16 mouse cellular contexts compared by ENCODE assay signal in the genomic region with DNA sequence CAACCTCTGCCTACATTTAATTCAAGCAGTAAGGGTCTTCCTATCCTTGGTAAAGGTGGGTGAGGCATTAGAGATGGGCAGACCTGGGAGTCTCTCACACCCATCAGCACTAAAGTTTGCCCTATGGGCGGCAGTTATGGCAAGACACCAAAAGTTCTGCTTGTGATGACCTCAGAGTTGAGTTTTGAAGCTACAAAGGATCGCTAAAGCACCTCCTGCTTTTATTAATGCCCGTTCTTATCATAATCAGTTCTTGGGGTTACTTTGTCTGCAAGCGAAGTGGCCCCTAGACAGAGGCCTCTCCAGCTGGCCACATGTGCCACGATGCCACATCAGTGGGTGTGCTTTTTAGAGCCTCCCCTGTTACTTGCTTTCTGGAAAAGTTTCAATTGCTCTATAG. TPM values are rescaled to one million over a fixed set of nuclear protein-coding genes. Genes with fewer than 3 reads are reported as not detected.
A peak's percentile ranks its signal among the peaks of the same experiment; 100 is the strongest.
DNase-seq lines count a peak whose midpoint lies in the region; ATAC-seq lines count a peak whose summit lies in the region.
"Had no signal": no experiment of that assay in that cellular context is flagged by ENCODE, and none has a peak within 500 bp of the region (broad histone marks: within the 10 kb centered on the region; RNA-seq: fewer than 3 reads in every experiment).

No protein-coding gene starts in this region.

- peak; percentile 58 for DNase-seq in cerebellum, adult 9-11 months
- no peak for DNase-seq in cerebellum, postnatal 4 days (ENCODE audit: low spot score in 2 of 2)
- DNase-seq in heart, embryonic 10.5 days (ENCODE audit: low spot score), result no peak
- DNase-seq in heart, postnatal 14 days, result no peak
- DNase-seq in midbrain, embryonic 10.5 days (ENCODE audit: low spot score), result no peak
- DNase-seq in kidney, adult 18-20 months, result no peak
- DNase-seq: adrenal gland, adult 8-10 months; cerebellum, adult 11 months; gastrocnemius, postnatal 36 days; kidney, adult 8-10 months had no signal

- H3K9me3 ChIP-seq in heart, embryonic 10.5 days, result no peaks in the 10 kb centered on the region
- H3K9me3 ChIP-seq in midbrain, embryonic 10.5 days (replicated peaks), result no peaks in the 10 kb centered on the region
- H3K9me3 ChIP-seq in midbrain, embryonic 16.5 days (replicated peaks; ENCODE audit: control insufficient read depth, low read length, poor library complexity, severe bottlenecking), result no peaks in the 10 kb centered on the region
- H3K9me3 ChIP-seq: embryonic facial prominence, embryonic 10.5 days; forebrain, embryonic 15.5 days; hindbrain, embryonic 15.5 days had no signal

- peaks cover 46% of the 10 kb centered on the region for H3K4me1 ChIP-seq in heart, embryonic 10.5 days
- H3K4me1 ChIP-seq in midbrain, embryonic 10.5 days, result peaks cover 66% of the 10 kb centered on the region
- H3K4me1 ChIP-seq in midbrain, embryonic 16.5 days (ENCODE audit: control insufficient read depth, insufficient read depth, low read length), result peaks cover 23% of the 10 kb centered on the region

- no peak for ATAC-seq in midbrain, embryonic 16.5 days
- ATAC-seq: forebrain, embryonic 15.5 days; intestine, embryonic 16.5 days had no signal

- H3K27me3 ChIP-seq in heart, embryonic 10.5 days (ENCODE audit: insufficient read depth, poor library complexity, severe bottlenecking), result peaks cover 6% of the 10 kb centered on the region; the same call in 1 of the 2 replicates
- H3K27me3 ChIP-seq in midbrain, embryonic 10.5 days (ENCODE audit: low read depth, poor library complexity, severe bottlenecking), result peaks cover 21% of the 10 kb centered on the region
- peaks cover 4% of the 10 kb centered on the region for H3K27me3 ChIP-seq in midbrain, embryonic 16.5 days (ENCODE audit: control insufficient read depth, insufficient read depth, low read depth, low read length)

- no peak overlapping the region for H3K4me2 ChIP-seq in midbrain, embryonic 16.5 days (ENCODE audit: low read length)
- H3K4me2 ChIP-seq: forebrain, embryonic 15.5 days had no signal

- 58% methylated on average over 5 of the region's 5 CpGs for WGBS in heart, embryonic 10.5 days
- whole genome bisulfite sequencing in midbrain, embryonic 10.5 days, result 65% methylated on average over 5 of the region's 5 CpGs
- 74% methylated on average over 5 of the region's 5 CpGs for WGBS in midbrain, embryonic 16.5 days

- H3K27ac ChIP-seq in heart, embryonic 10.5 days, result no peak overlapping the region
- H3K27ac ChIP-seq in midbrain, embryonic 10.5 days (replicated peaks), result no peak overlapping the region
- H3K27ac ChIP-seq in midbrain, embryonic 16.5 days (ENCODE audit: low read length), result no peak overlapping the region
- H3K27ac ChIP-seq: forebrain, embryonic 15.5 days; hindbrain, embryonic 15.5 days had no signal

- 0 out of 2 replicates have a peak overlapping the region, but pooled peaks have one; percentile 96 for H3K4me3 ChIP-seq in heart, embryonic 10.5 days
- 0 out of 2 replicates have a peak overlapping the region, but pooled peaks have one; percentile 96 for H3K4me3 ChIP-seq in midbrain, embryonic 10.5 days
- no peak overlapping the region for H3K4me3 ChIP-seq in midbrain, embryonic 16.5 days (ENCODE audit: low read depth, low read length)
- H3K4me3 ChIP-seq: forebrain, embryonic 15.5 days had no signal

- no peaks in the 10 kb centered on the region for H3K36me3 ChIP-seq in heart, embryonic 10.5 days
- no peaks in the 10 kb centered on the region for H3K36me3 ChIP-seq in midbrain, embryonic 10.5 days
- no peaks in the 10 kb centered on the region for H3K36me3 ChIP-seq in midbrain, embryonic 16.5 days (ENCODE audit: control insufficient read depth, insufficient read depth, low read length)
- H3K36me3 ChIP-seq: embryonic facial prominence, embryonic 10.5 days; forebrain, embryonic 15.5 days; hindbrain, embryonic 15.5 days had no signal

- intact Hi-C loops in heart, postnatal 14 days (cut with DNase I), result loop anchor here (1.0 to 10.0 kb wide), 5 partner anchors 105 to 292 kb away; no protein-coding TSS in a partner anchor

- no peak overlapping the region for H3K9ac ChIP-seq in midbrain, embryonic 16.5 days (ENCODE audit: low read depth, low read length)
- H3K9ac ChIP-seq: forebrain, embryonic 15.5 days; hindbrain, embryonic 15.5 days had no signal

RNA-seq across cellular contexts. Expression of a gene that starts 1.4 kb away (rescaled TPM):
- 8.4 and 12.2 TPM in 2 replicates for polyA plus RNA-seq in heart, embryonic 10.5 days (2016; fragmentation: Nextera tagmentation; extraction: Ambion mirVana)
- total RNA-seq in heart, postnatal 14 days (2021), result 10 to 100 TPM; 55.2 to 59.1 TPM
- 5.7 and 5.8 TPM in 2 replicates for polyA plus RNA-seq in midbrain, embryonic 10.5 days (2016; fragmentation: Nextera tagmentation; extraction: Ambion mirVana)
- polyA plus RNA-seq in midbrain, embryonic 16.5 days (2015; fragmentation: Nextera tagmentation; extraction: Ambion mirVana), result 11.2 and 12.5 TPM in 2 replicates

RNA-seq across cellular contexts. Expression of a gene that starts 35.8 kb away (rescaled TPM):
- polyA plus RNA-seq in heart, embryonic 10.5 days (2016; fragmentation: Nextera tagmentation; extraction: Ambion mirVana), result 0.36 and 0.43 TPM in 2 replicates
- total RNA-seq in heart, postnatal 14 days (2021), result under 1 TPM; 0.43 to 0.49 TPM
- 0.05 and 0.10 TPM in 2 replicates for polyA plus RNA-seq in midbrain, embryonic 10.5 days (2016; fragmentation: Nextera tagmentation; extraction: Ambion mirVana)
- 0.05 TPM in 1 of 2 replicates, not detected in the other for polyA plus RNA-seq in midbrain, embryonic 16.5 days (2015; fragmentation: Nextera tagmentation; extraction: Ambion mirVana)
- total RNA-seq: gastrocnemius, adult 8-10 months had no signal
